Mouse (Mus musculus) bone marrow, adult 2 months (tissue): ENCODE results near the gene Olfr70. TPM values are rescaled to one million over a fixed set of nuclear protein-coding genes. Genes with fewer than 3 reads are reported as not detected.

Source experiments
- H3K27ac ChIP-seq: fragments of 200-500 bp; 2 replicates; pipeline ENCODE4 v1.5.1; 2012; ENCODE audit warnings: low read depth, mild to moderate bottlenecking, control low read depth, inconsistent platforms, low read length; ENCODE audit not compliant: control insufficient read depth, poor library complexity, insufficient read depth
- H3K4me1 ChIP-seq: fragments of 200-500 bp; 2 replicates; pipeline ENCODE4 v1.6.1; 2011; ENCODE audit warnings: low read length; ENCODE audit not compliant: control insufficient read depth, insufficient read depth
- H3K4me3 ChIP-seq: fragments of 200-500 bp; replicated peaks from 2 replicates; pipeline ENCODE3; 2011; ENCODE audit warnings: mild to moderate bottlenecking, low read depth, low read length, control low read depth; ENCODE audit not compliant: control insufficient read depth
- CTCF ChIP-seq: fragments of 200-500 bp; IDR thresholded peaks from 2 replicates; pipeline ENCODE4 v1.5.1; 2011; ENCODE audit warnings: low read length, control low read depth; ENCODE audit not compliant: control insufficient read depth, insufficient read depth
- POLR2A ChIP-seq: fragments of 200-500 bp; IDR thresholded peaks from 2 replicates; pipeline ENCODE4 v1.6.1; 2011; ENCODE audit warnings: low read depth, mild to moderate bottlenecking, control low read depth, low read length, borderline replicate concordance; ENCODE audit not compliant: control insufficient read depth
- WGBS: fragments of 180-500 bp; shearing (Covaris S2); methylation state at CpG from one replicate; pipeline ENCODE4 v1.1.7; 2018; 5-methylcytosine and 5-hydroxymethylcytosine counted together
- polyA plus RNA-seq: library from polyadenylated mRNA; stranded (reverse); fragments of >200 nt; gene quantifications from 2 replicates; pipeline ENCODE4 v1.2.4, GENCODE M21; 2011; ENCODE audit warnings: low replicate concordance; ENCODE audit not compliant: missing spikeins, insufficient read depth, insufficient read length

Gene Olfr70
- polyA plus RNA-seq, 1 experiment = not detected

- H3K27ac ChIP-seq = no peak overlapping the region
- no peaks in the 10 kb centered on the region for H3K4me1 ChIP-seq
- TF ChIP-seq CTCF (no peak), POLR2A (no peak)
- 4% methylated on average over 1 of the region's 1 CpGs for WGBS
- H3K4me3 ChIP-seq = no peak overlapping the region
These were observed 31.6 kb upstream of the Olfr70 start for GRCm38 (mm10) chr4:43732171-43732570.

- TF ChIP-seq POLR2A = no peak
- no peak for TF ChIP-seq CTCF
These were observed 30.2 kb upstream of the Olfr70 start for GRCm38 (mm10) chr4:43730750-43731297.

DNA sequence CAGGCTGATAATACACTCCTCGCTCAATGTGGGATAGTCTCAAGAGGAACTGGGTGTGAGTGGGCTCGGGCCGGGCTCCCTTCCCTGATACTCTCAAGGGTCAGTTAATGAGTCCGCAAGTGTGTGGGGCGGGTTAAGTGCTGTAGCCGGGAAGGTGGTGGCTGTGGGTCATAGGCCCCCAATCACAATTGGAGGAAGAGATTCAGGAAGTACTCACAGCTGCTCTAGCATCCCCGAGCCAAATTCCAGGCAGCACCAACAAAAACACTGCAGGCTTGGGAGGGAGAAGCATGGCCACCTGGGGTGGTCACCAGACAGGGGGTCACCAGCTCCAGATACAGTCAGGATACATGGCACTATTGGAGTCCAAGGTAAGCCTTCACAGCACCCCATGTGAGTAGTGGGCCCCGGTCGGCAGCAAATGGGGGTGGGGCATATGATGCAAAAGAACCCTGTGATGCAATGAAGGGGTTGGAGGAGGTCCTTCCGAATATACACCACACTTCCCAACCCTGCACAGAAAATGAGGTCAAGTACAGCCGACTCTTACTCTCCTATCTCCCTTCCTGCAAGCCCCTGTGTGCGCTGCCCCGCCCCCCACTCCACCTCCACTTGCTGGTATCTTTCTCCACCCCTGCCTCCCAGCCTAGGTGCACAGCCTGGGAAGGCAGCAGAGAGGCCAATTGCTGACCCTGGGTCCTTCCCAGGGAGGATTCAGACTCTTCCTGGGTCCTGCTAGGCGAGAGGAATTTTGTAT lies 29.4 kb upstream of the Olfr70 start, which contains the start of gene Spaar:
Gene Spaar, plus strand, starts transcription at position 241 of the 757 bp plus-strand sequence.
- Histone ChIP-seq H3K4me1 (no peaks in the 10 kb centered on the region), H3K4me3 (no peak within 1 kb of the TSS), H3K27ac (peak within 1 kb of the TSS; percentile 14; the same call in 1 of the 2 replicates)
- TF ChIP-seq POLR2A = no peak
- no peak for TF ChIP-seq CTCF
- 45% methylated on average over 14 of the region's 14 CpGs for WGBS

More at GRCm38 (mm10) chr4:43730750-43731297, 30.2 kb upstream of the Olfr70 start:
- no peak overlapping the region for H3K4me3 ChIP-seq
- 68% methylated on average over 21 of the region's 21 CpGs for WGBS
- no peaks in the 10 kb centered on the region for H3K4me1 ChIP-seq
- peak overlapping the region; percentile 14; the same call in 1 of the 2 replicates for H3K27ac ChIP-seq

- no peaks in the 10 kb centered on the region for H3K4me1 ChIP-seq
- 57% methylated on average over 3 of the region's 3 CpGs for WGBS
- H3K27ac ChIP-seq = no peak overlapping the region
These were observed 28.5 kb upstream of the Olfr70 start for GRCm38 (mm10) chr4:43729126-43729525.

GRCm38 (mm10) chr4:43728576-43728954 lies 28.0 kb upstream of the Olfr70 start:
- 50% methylated on average over 5 of the region's 5 CpGs for WGBS
- TF ChIP-seq POLR2A (no peak), CTCF (no peak)
- H3K4me3 ChIP-seq = no peak overlapping the region
- H3K27ac ChIP-seq = no peak overlapping the region
- no peaks in the 10 kb centered on the region for H3K4me1 ChIP-seq

More at GRCm38 (mm10) chr4:43729126-43729525, 28.5 kb upstream of the Olfr70 start:
- no peak overlapping the region for H3K4me3 ChIP-seq
- no peak for TF ChIP-seq POLR2A

- no peaks in the 10 kb centered on the region for H3K4me1 ChIP-seq
- H3K27ac ChIP-seq = peak overlapping the region; percentile 10; the same call in 1 of the 2 replicates
- H3K4me3 ChIP-seq = no peak overlapping the region
- 67% methylated on average over 7 of the region's 7 CpGs for WGBS
- TF ChIP-seq POLR2A (no peak), CTCF (no peak)
These were observed 27.3 kb upstream of the Olfr70 start for GRCm38 (mm10) chr4:43727718-43728575.

GRCm38 (mm10) chr4:43726995-43727394 lies 26.4 kb upstream of the Olfr70 start, which contains the start of gene Hrct1:
Gene Hrct1, plus strand, starts transcription at chr4:43727188.
- no peaks in the 10 kb centered on the region for H3K4me1 ChIP-seq
- TF ChIP-seq CTCF = no peak
- no peak for TF ChIP-seq POLR2A
- peak within 1 kb of the TSS; percentile 10; the same call in 1 of the 2 replicates for H3K27ac ChIP-seq
- H3K4me3 ChIP-seq = no peak within 1 kb of the TSS
- WGBS = 65% methylated on average over 3 of the region's 3 CpGs

DNA sequence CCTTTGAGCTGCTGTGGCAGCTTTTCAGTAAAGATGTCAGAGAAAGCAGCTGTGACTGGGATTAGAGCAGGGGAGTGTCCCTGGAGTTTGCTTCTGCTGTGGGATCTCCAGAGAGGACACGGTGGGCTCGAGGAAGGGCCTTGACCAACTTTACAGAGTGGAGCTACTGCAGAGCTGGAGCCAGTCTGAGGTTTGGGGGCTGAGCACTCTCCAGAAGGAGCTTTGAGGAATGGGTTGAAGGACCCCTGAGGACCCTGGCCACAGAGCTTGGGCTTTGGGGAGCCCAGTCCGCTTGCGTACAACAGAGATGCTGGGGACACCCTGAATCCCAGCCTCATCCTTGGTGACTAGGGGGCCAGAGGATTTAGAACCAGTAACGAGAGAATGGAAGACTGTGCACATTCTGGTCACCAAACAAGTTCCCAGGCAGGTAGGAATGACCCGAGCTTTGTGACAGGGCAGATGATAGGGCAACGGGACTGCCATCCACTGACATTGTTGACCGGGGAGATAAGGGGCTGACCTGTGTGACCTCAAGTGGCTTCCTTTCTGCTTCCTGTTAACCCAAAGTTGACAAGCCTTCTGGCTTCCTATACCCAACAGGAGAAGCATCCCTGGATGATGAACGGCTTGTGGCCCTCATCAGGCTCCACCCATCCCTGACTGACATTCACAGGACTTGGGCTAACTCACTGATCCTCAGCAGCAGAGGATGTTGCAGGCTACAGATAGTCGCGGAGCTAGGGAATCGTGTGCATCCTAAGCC lies 25.8 kb upstream of the Olfr70 start:
- TF ChIP-seq CTCF (no peak), POLR2A (no peak)
- WGBS = 50% methylated on average over 12 of the region's 12 CpGs

More for the DNA sequence above, 25.8 kb upstream of the Olfr70 start:
- H3K4me3 ChIP-seq = no peak overlapping the region
- no peak overlapping the region for H3K27ac ChIP-seq
- H3K4me1 ChIP-seq = no peaks in the 10 kb centered on the region
